Mouse (Mus musculus) hindbrain, embryonic 12.5 days (tissue): ENCODE data around the gene Sumo3. TPM values are rescaled to one million over a fixed set of nuclear protein-coding genes. Genes with fewer than 3 reads are reported as not detected.

Source experiments
- ATAC-seq: fragments of 200-750 bp; cut with Nextera tagmentation; 2 replicates; pipeline ENCODE4 v1.8.0; 2017; ENCODE audit warnings: moderate TSS enrichment; ENCODE audit not compliant: low FRiP score
- H3K27ac ChIP-seq: fragments of 300-500 bp; sonication (generic); 2 replicates; pipeline ENCODE4 v1.5.1; 2016; ENCODE audit warnings: mild to moderate bottlenecking
- H3K27me3 ChIP-seq: fragments of 300-500 bp; sonication (generic); 2 replicates; pipeline ENCODE4 v1.6.1; 2016; ENCODE audit warnings: mild to moderate bottlenecking
- H3K36me3 ChIP-seq: fragments of 300-500 bp; sonication (generic); 2 replicates; pipeline ENCODE4 v1.6.1; 2016; ENCODE audit warnings: mild to moderate bottlenecking
- H3K4me1 ChIP-seq: fragments of 300-500 bp; sonication (generic); 2 replicates; pipeline ENCODE4 v1.6.1; 2016
- H3K4me2 ChIP-seq: fragments of 300-500 bp; sonication (generic); replicated peaks from 2 replicates; pipeline ENCODE4 v1.6.1; 2016; ENCODE audit warnings: mild to moderate bottlenecking
- H3K4me3 ChIP-seq: fragments of 300-500 bp; sonication (generic); 2 replicates; pipeline ENCODE4 v1.5.1; 2016; ENCODE audit warnings: mild to moderate bottlenecking
- H3K9ac ChIP-seq: fragments of 300-500 bp; sonication (generic); 2 replicates; pipeline ENCODE4 v1.6.1; 2016; ENCODE audit warnings: mild to moderate bottlenecking, moderate library complexity
- H3K9me3 ChIP-seq: fragments of 300-500 bp; sonication (generic); replicated peaks from 2 replicates; pipeline ENCODE4 v1.6.1; 2016; ENCODE audit warnings: mild to moderate bottlenecking
- WGBS: fragments of 180-500 bp; shearing (Covaris S2); methylation state at CpG from one replicate; pipeline ENCODE4 v1.1.7; 2016; 5-methylcytosine and 5-hydroxymethylcytosine counted together
- polyA plus RNA-seq: library from polyadenylated mRNA; unstranded; fragments of >200 nt; fragmentation: Nextera tagmentation; extraction: Ambion mirVana; gene quantifications from 2 replicates; pipeline ENCODE4 v1.2.1, GENCODE M21; 2016

Sumo3 gene
- polyA plus RNA-seq, 1 experiment from 2014 or later: 276 TPM

DNA sequence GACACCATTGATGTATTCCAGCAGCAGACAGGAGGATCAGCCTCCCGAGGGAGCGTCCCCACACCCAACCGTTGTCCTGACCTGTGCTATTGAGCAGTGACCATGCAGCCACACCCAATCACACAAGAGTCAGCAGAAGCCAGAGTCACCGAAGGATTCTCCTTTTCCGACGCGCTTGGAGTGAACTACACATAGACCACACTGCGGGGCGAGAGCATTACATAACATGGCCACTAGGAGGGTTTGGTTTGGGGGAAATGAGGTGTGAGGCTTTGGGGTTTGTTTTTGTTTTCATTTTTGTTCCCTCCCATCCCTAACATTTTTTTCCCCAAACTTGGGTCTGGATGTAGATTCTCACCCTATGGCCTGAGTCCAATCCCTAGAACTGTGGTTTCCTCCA is 10.3 kb downstream of the Sumo3 start:
- no peak overlapping the region for H3K4me3 ChIP-seq
- peaks cover 66% of the 10 kb centered on the region for H3K36me3 ChIP-seq
- no peak overlapping the region for H3K9ac ChIP-seq
- WGBS: 94% methylated on average over 9 of the region's 9 CpGs
- ATAC-seq: no peak
- H3K27me3 ChIP-seq: no peaks in the 10 kb centered on the region
- no peaks in the 10 kb centered on the region for H3K9me3 ChIP-seq
- no peak overlapping the region for H3K4me2 ChIP-seq
- H3K4me1 ChIP-seq: no peaks in the 10 kb centered on the region
- no peak overlapping the region for H3K27ac ChIP-seq

GRCm38 (mm10) chr10:77616926-77617325 is 11.0 kb downstream of the Sumo3 start:
- peaks cover 58% of the 10 kb centered on the region for H3K36me3 ChIP-seq
- WGBS: 96% methylated on average over 7 of the region's 7 CpGs
- ATAC-seq: no peak
- no peaks in the 10 kb centered on the region for H3K9me3 ChIP-seq
- no peaks in the 10 kb centered on the region for H3K27me3 ChIP-seq
- no peak overlapping the region for H3K27ac ChIP-seq
- H3K4me1 ChIP-seq: no peaks in the 10 kb centered on the region
- H3K4me3 ChIP-seq: no peak overlapping the region
- H3K4me2 ChIP-seq: no peak overlapping the region
- H3K9ac ChIP-seq: no peak overlapping the region

GRCm38 (mm10) chr10:77621546-77621945 is 15.6 kb downstream of the Sumo3 start:
- peaks cover 15% of the 10 kb centered on the region for H3K36me3 ChIP-seq
- H3K9ac ChIP-seq: peak overlapping the region; percentile 98
- H3K27ac ChIP-seq: peak overlapping the region; percentile 90
- WGBS: 78% methylated on average over 8 of the region's 8 CpGs
- no peaks in the 10 kb centered on the region for H3K9me3 ChIP-seq
- H3K27me3 ChIP-seq: no peaks in the 10 kb centered on the region
- H3K4me1 ChIP-seq: peaks cover 23% of the 10 kb centered on the region
- ATAC-seq: 0 out of 2 replicates have a peak, but pooled peaks have one; percentile 10
- H3K4me2 ChIP-seq: peak overlapping the region; percentile 82
- H3K4me3 ChIP-seq: peak overlapping the region; percentile 99

DNA sequence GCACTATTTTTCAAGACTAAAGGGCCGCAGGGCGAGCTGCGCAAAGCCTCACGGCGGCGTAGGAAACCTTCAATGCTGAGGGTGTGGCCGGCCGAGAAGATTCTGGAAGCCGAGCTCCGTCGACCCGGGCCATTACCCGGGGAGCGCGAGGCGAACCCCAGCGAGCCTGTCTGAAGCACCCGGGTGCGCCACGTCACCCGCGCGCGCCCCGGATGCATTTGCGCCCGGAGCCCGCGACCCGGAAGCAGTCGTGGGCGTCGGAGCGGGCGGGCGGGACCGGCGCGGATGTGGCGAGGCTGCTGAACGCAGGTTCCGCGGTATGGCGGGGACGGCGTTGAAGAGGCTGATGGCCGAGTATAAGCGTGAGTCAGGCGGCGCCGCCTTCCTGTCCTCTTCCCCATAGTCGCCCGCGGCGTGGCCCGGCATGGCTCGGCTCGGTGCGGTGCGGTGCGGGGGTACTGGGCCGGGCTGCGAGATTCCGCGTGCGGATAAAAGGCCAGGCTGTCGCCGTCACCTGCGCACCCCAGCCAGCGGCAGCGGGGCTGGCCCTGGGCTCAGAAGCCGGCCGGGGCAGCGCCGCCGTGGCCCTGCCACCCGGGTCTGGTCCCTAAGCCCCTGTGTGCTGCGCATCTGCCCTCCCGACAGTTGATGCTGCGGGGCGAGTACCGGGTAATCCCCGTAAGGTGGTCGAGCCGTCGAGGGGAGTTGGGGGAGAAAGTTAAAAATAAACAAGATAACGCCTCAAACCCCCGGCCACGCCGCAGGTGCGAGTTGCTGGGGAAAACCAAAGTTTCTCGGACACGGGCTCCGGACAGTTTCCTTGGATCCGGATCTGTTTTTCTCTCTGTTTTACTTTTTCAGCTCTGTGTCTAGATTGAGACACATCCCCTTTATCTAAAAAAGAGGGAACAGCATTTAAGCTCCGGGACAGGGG is 16.4 kb downstream of the Sumo3 start, which contains the start of gene Ube2g2:
TSS of gene Ube2g2 (plus strand) at position 221 of the 934 bp plus-strand sequence.
- peaks cover 23% of the 10 kb centered on the region for H3K4me1 ChIP-seq
- H3K9me3 ChIP-seq: no peaks in the 10 kb centered on the region
- peak within 1 kb of the TSS; percentile 98 for H3K9ac ChIP-seq
- peaks cover 7% of the 10 kb centered on the region for H3K36me3 ChIP-seq
- H3K4me2 ChIP-seq: peak within 1 kb of the TSS; percentile 82
- under 1% methylated on average over 96 of the region's 96 CpGs for WGBS
- peak; percentile 93 for ATAC-seq
- H3K27ac ChIP-seq: peak within 1 kb of the TSS; percentile 90
- no peaks in the 10 kb centered on the region for H3K27me3 ChIP-seq
- H3K4me3 ChIP-seq: peak within 1 kb of the TSS; percentile 99

DNA sequence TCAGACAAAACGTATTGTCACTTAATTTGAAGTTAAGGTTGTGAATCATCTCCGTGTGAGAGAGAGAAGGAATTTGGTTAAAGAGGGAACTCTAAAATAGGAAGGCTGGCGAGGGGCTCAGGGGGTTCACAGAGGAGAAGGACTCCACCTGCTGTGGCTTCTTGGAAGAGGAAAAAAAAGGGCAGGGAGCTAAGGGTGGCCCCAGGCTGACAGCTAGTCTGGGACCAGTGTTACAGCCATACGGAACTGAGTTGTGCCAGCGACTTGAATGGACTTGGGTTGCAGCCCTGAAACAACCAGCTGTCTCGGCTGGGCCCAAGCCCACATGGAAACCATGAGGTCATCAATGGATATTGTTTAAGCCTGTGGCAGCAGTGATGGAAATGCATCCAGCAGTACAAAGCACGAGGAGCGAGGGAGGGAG is 17.2 kb downstream of the Sumo3 start:
- H3K27ac ChIP-seq: no peak overlapping the region; the same call in 1 of the 2 replicates
- ATAC-seq: no peak
- WGBS: 11% methylated on average over 8 of the region's 8 CpGs

DNA sequence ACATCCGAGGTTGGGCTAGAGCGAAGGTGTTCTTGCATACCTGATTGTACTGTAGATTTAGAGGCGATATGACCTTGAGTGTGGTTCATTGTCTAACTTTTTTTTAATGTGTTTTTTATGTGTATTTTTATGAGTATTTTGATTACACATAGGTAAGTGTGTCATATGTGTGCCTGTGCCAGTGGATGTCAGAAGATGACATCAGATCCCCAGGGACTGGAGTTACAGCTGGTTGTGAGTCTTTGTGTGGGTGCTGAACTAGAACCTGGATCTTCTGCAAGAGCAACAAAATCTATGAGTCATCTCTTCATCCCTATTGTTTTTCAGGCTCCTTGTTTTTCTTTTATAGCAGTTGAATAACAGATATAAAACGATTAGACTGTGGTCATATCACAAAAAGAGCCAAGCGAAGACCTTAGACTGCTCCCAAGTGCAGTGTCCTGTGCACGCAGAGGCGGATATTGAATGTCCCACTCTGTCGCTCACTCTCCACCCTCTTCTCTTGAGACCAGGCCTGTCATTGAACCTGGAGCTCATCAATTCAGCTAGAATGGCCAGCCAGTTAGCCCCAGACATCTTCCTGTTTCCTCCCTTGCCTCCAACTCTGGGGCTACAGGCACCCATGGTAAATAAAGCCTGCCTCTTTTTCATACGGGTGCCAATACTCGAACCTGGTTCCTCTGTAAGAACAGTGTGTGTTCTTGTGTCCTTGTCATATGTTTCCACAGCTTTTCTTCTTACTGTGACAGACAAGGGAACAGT is 17.9 kb downstream of the Sumo3 start:
- ATAC-seq: no peak
- Histone ChIP-seq H3K36me3 (no peaks in the 10 kb centered on the region), H3K27me3 (no peaks in the 10 kb centered on the region), H3K4me2 (peak overlapping the region; percentile 82), H3K4me3 (peak overlapping the region; percentile 99), H3K9me3 (no peaks in the 10 kb centered on the region), H3K9ac (peak overlapping the region; percentile 98), H3K27ac (no peak overlapping the region), H3K4me1 (peaks cover 23% of the 10 kb centered on the region)
- 93% methylated on average over 10 of the region's 10 CpGs for WGBS

More for the DNA sequence above, 17.2 kb downstream of the Sumo3 start:
- H3K4me3 ChIP-seq: peak overlapping the region; percentile 99
- no peaks in the 10 kb centered on the region for H3K27me3 ChIP-seq
- H3K9me3 ChIP-seq: no peaks in the 10 kb centered on the region
- no peaks in the 10 kb centered on the region for H3K36me3 ChIP-seq
- peaks cover 23% of the 10 kb centered on the region for H3K4me1 ChIP-seq
- H3K4me2 ChIP-seq: peak overlapping the region; percentile 82
- H3K9ac ChIP-seq: peak overlapping the region; percentile 98

DNA sequence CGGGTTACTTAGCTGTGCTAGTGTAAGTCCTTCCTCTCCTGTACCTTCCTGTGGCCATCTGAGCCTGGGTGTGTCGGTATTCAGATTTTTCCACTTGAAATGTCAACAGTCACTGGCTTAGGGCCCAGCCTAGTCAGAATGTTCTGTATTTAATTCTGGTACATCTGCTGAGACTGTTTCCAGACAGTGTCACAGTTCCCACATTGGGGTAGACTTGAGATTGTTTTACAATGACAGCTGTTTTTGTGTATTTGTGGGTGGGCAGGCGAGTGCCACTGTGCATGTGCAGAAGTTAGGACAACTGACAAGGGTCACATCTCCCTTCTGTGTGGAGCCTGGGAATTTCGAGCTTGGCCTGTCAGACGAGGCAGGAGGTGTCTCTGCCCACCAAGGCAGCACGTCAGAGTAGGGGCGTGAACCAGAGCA is 18.7 kb downstream of the Sumo3 start:
- Histone ChIP-seq H3K27ac (no peak overlapping the region), H3K9ac (no peak overlapping the region), H3K27me3 (no peaks in the 10 kb centered on the region), H3K4me2 (0 out of 2 replicates have a peak overlapping the region, but pooled peaks have one; percentile 82), H3K9me3 (no peaks in the 10 kb centered on the region), H3K36me3 (no peaks in the 10 kb centered on the region), H3K4me1 (peaks cover 23% of the 10 kb centered on the region), H3K4me3 (no peak overlapping the region)
- no peak for ATAC-seq
- 80% methylated on average over 7 of the region's 7 CpGs for WGBS

DNA sequence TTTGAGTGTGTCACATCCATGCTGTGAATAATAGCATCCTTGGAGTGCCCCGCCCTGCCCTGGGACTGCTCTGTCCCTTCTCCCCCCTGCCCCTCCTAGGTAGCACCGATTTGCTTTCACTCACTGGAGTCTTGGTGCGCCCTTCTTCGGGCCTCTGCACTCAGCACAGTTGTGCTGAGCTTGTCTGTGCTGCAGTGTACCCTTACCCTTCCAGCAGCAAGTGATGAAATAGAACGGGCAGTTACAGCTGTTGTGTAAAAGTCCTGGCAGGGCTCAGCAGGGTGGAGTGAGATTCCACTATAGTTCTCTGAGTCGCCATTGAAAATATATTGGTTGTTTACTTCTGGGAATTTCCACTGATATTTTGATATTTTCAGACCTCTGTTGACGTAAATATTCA is 20.1 kb downstream of the Sumo3 start:
- Histone ChIP-seq H3K27ac (no peak overlapping the region), H3K27me3 (no peaks in the 10 kb centered on the region), H3K4me1 (peaks cover 23% of the 10 kb centered on the region), H3K9me3 (no peaks in the 10 kb centered on the region), H3K4me3 (no peak overlapping the region), H3K36me3 (peaks cover under 1% of the 10 kb centered on the region; the same call in 1 of the 2 replicates), H3K9ac (no peak overlapping the region), H3K4me2 (no peak overlapping the region)
- ATAC-seq: no peak
- WGBS: 91% methylated on average over 7 of the region's 7 CpGs

DNA sequence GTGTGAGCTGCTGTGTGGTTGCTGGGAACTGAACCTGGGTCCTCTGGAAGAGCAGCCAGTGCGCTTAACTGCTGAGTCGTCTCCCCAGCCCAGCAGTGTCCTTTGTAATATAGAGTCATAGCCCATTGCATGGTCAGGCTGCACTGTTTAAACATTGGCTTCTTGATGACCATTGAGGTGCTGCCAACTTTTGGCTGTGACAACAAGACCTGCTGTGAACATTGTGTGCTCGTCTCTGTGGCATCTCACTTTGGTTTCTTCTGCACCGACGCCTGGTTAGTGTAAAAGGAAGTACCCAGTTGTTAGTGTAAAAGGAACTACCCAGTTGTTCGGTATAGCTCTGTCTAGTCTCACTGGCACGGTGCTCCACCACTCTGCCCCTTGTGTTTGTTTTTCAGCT is 20.7 kb downstream of the Sumo3 start:
- Histone ChIP-seq H3K4me3 (no peak overlapping the region), H3K4me2 (no peak overlapping the region), H3K4me1 (peaks cover 23% of the 10 kb centered on the region), H3K9me3 (no peaks in the 10 kb centered on the region), H3K36me3 (peaks cover 6% of the 10 kb centered on the region), H3K27me3 (no peaks in the 10 kb centered on the region), H3K9ac (no peak overlapping the region), H3K27ac (no peak overlapping the region)
- no peak for ATAC-seq
- WGBS: 74% methylated on average over 7 of the region's 7 CpGs

DNA sequence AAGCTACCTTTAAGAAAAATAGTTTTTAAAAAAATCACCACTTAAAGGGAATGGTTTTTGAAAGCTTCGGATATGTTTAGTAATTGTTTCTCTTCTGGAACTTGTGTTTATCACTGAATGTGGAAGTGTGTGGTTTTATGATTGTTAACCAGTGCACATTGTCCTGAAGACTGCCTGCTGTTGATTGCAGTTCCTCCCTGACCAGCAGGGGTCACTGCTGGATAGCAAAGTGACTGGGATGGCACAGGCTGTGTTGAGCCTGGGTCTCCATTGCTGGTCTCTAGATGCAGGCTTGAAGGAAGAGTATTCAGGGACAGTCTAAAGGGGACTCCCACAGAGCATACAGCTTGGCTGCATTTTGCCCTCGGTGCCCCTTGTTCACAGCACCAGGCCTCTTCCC is 21.6 kb downstream of the Sumo3 start:
- Histone ChIP-seq H3K4me1 (peaks cover 23% of the 10 kb centered on the region), H3K27ac (no peak overlapping the region)
- 43% methylated on average over 2 of the region's 2 CpGs for WGBS

GRCm38 (mm10) chr10:77629163-77629562 is 23.3 kb downstream of the Sumo3 start:
- no peaks in the 10 kb centered on the region for H3K9me3 ChIP-seq
- H3K4me3 ChIP-seq: no peak overlapping the region
- H3K9ac ChIP-seq: no peak overlapping the region
- H3K36me3 ChIP-seq: peaks cover 26% of the 10 kb centered on the region
- H3K27me3 ChIP-seq: no peaks in the 10 kb centered on the region
- no peak overlapping the region for H3K4me2 ChIP-seq
- ATAC-seq: no peak
- no peak overlapping the region for H3K27ac ChIP-seq
- 78% methylated on average over 3 of the region's 3 CpGs for WGBS
- H3K4me1 ChIP-seq: peaks cover 14% of the 10 kb centered on the region

More for the DNA sequence above, 21.6 kb downstream of the Sumo3 start:
- H3K9me3 ChIP-seq: no peaks in the 10 kb centered on the region
- H3K4me3 ChIP-seq: no peak overlapping the region
- ATAC-seq: peak; percentile 55; the same call in 1 of the 2 replicates
- H3K36me3 ChIP-seq: peaks cover 13% of the 10 kb centered on the region
- no peak overlapping the region for H3K9ac ChIP-seq
- no peak overlapping the region for H3K4me2 ChIP-seq
- H3K27me3 ChIP-seq: no peaks in the 10 kb centered on the region

DNA sequence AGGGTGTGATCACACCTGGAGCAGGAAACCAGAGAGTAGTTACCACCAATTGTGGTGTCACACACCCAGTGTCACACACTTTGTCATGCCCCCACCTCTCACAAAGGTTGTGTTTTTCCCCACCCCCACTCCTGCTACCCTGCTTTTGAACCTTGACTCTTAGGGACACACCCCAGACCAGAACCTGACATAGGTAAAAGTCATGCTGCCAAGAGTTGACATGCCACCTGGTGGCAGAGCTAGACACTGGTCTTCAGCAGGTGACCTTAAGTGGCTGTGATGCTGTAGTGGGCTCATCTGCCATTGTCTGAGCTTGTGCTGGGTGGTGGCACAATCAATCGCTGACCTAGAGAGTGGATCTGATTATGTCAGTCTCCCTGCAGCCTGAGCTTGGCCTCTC is 24.1 kb downstream of the Sumo3 start:
- H3K36me3 ChIP-seq: peaks cover 32% of the 10 kb centered on the region
- no peak for ATAC-seq
- WGBS: 89% methylated on average over 1 of the region's 1 CpGs

More for the DNA sequence above, 24.1 kb downstream of the Sumo3 start:
- Histone ChIP-seq H3K9me3 (no peaks in the 10 kb centered on the region), H3K4me1 (peaks cover 9% of the 10 kb centered on the region), H3K4me2 (no peak overlapping the region), H3K4me3 (no peak overlapping the region), H3K27me3 (no peaks in the 10 kb centered on the region), H3K27ac (no peak overlapping the region), H3K9ac (no peak overlapping the region)
